Mouse (Mus musculus) splenic B cell, adult 2 months (primary cell): ENCODE measurements around the gene Rel.

Experiments used
- DNase-seq: peaks from one replicate; pipeline ENCODE4 v3.0.0-alpha.2; 2011; ENCODE audit warnings: low read depth, low spot score
- H3K27me3 ChIP-seq: 2 replicates; pipeline ENCODE4 v1.6.1; 2012; ENCODE audit warnings: mild to moderate bottlenecking, low read length, moderate library complexity, mixed read lengths; ENCODE audit not compliant: control insufficient read depth, poor library complexity, insufficient read depth, severe bottlenecking
- H3K36me3 ChIP-seq: 2 replicates; pipeline ENCODE4 v1.6.1; 2012; ENCODE audit warnings: mild to moderate bottlenecking, low read length, moderate library complexity, mixed read lengths; ENCODE audit not compliant: control insufficient read depth, poor library complexity, insufficient read depth, severe bottlenecking

Gene Rel

DNA sequence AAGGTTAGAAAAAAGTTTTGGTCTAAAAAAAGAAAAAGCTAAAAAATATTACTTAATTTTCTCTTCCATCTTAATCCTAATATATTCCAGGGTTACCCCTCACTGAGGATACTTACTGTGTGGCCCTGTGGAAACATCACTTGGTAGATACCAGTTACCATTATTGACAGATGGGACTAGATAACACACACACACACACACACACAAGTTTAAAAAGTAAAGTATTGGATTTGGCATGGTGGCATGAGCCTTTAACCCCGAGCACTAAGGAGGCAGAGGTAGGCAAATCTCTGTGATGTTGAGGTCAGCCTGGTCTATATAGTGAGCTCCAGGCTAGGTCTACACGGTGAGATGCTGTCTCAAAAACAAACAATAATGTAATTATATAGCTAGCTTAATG is 42.6 kb downstream of the Rel start:
- Histone ChIP-seq H3K27me3 (no peaks in the 10 kb centered on the region), H3K36me3 (0 out of 2 replicates have a peak, but pooled peaks cover 6% of the 10 kb centered on the region)
- no peak for DNase-seq

DNA sequence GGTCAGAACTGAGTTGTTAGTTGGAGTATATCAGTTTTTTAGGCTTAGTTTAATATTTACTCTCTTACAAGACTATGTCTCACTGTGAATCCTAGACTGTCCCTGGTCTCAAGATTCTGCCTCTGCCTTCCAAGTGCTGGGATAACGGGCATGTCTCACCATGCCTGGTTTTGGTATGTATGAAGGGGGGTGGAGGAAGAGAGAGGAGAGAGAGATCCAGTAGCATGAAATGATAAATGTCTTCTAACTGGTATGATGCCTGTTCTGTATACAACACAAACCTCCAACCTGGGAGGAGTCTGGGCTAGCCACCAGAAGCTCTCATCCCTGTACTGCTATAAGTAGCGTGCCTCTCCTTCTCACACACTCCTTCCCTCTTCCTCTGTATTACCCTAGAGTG is 44.3 kb downstream of the Rel start:
- Histone ChIP-seq H3K36me3 (0 out of 2 replicates have a peak, but pooled peaks cover 2% of the 10 kb centered on the region), H3K27me3 (no peaks in the 10 kb centered on the region)
- DNase-seq, result no peak

DNA sequence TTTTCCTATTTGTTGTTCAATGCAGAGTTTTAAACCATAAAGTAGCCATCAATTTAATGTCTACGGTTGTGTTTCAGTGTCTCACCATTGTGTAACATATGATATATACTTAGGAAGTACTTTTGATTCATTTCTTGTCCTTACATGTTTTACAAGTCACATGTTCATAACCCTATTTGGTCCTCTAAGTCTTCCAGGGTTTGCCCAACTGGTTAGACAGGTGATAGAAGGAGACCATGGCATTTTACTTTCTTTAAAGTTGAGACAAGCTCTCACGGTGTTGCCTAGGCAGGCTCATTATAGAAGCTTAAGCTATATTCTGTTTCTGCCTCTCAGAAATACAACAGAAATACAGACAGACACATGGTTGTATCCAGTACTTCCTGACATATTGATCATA is 44.9 kb downstream of the Rel start:
- Histone ChIP-seq H3K36me3 (0 out of 2 replicates have a peak, but pooled peaks cover 2% of the 10 kb centered on the region), H3K27me3 (no peaks in the 10 kb centered on the region)
- no peak for DNase-seq

DNA sequence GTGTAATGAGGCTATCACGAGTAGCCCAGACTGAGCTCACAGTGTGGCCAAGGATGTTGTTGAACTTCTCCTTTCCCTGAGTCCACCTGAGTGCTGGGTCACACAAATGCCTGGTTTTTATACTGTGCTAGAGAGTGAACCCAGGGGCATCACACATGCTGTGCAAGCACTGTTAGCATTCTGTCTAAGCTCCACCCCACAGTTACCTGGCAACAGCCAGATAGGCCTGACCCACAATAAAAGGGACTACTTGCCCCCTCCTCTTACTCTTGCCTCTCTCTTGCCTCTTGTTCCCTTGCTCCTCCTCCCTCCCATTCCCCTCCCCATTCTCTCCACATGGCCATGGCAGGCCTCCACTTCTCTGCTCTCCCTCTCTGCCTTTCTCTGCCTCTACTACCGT is 48.4 kb downstream of the Rel start:
- peaks cover 3% of the 10 kb centered on the region; the same call in 1 of the 2 replicates for H3K36me3 ChIP-seq
- DNase-seq, result no peak
- H3K27me3 ChIP-seq, result no peaks in the 10 kb centered on the region

DNA sequence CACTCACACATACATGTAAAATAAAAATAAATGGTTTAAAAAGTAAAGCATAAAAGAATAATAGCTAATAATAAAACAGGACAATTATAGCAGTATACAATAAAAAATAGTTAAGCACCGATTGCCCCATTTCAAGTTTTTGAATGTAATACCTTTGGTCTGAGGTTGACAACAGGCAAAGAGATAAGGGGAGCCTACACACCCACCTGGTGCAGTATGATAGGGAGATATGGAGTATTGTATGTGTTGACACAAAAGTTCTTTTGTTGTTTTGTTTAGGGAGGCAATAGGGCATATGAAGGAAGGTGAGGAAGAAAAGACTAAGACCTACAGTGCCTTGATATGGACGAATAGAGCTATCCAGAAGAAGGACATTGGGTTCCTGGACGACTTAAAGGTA is 50.9 kb downstream of the Rel start:
- peaks cover 3% of the 10 kb centered on the region; the same call in 1 of the 2 replicates for H3K36me3 ChIP-seq
- no peak for DNase-seq
- H3K27me3 ChIP-seq, result no peaks in the 10 kb centered on the region

DNA sequence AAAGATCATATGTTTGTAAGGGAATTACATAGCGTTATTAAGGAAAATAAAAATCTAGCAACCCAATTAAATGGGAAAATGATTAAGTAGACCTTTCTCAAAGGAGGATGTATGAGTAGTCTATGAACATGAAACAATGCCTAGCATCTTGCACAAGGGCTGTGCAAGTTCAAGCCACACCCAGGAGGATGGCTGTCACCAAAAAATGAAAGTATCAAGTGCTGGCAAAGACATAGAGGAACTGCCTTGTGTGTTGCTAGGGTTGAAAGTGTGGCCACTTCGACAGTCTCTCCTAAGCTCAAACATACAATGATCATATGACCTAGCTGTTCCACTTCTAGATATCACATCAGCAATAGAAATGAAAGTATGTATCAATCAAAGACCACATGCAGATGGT is 51.9 kb downstream of the Rel start:
- peaks cover 5% of the 10 kb centered on the region; the same call in 1 of the 2 replicates for H3K36me3 ChIP-seq
- no peak for DNase-seq

DNA sequence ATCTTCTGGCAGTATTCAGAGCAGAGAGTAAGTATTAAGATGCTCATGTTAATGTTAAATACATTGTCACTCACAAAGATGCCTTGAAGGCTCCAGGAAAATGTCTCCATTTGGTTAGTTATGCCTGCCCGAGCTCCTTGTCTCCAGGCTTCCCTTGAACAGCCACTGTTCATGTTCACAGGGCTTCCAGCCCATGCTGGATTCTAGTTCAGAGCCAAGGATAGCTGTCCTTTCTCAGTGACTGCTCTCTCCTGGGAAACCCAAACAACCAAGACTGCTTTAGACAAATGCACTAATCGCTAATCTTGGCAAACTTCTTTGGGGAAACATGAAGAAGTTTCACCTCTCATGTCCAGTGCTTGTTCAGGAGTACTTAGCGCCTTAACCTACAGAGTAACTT is 58.5 kb downstream of the Rel start:
- Histone ChIP-seq H3K36me3 (peaks cover 10% of the 10 kb centered on the region), H3K27me3 (no peaks in the 10 kb centered on the region)
- DNase-seq, result no peak

More for the DNA sequence above, 51.9 kb downstream of the Rel start:
- no peaks in the 10 kb centered on the region for H3K27me3 ChIP-seq

DNA sequence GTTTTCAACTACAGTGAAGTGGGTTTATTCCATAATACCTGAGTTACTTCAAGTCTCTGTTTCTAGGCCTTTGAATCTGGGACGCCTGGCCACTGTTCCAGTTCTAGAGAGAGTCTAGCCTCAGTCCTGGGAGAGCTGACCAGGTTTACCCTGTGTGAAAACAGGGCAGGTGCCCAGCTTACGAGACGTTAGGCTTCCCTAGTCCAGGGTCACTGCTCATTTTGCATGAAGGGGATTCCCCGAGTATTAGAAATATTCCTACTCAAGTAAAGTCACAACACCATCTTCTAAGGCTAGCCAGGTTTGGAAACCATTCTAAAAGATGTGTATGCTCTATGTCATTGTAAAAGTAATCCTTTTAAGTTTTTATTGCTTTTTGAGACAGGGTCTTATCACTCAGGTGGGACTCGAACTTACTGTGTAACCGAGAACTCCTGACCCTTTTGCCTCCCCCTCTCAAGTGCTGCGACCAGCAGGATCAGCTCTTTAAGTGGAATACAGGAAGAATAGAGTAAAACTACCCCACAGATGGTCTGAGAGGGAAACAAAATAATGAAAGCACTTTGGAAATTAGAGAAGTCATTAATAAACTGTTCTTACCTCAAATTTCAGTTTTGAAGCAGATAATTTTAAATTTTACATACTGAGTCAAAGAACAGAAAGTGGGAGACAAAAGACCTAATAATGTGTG is 66.0 kb downstream of the Rel start:
- no peak for DNase-seq
- Histone ChIP-seq H3K27me3 (no peaks in the 10 kb centered on the region), H3K36me3 (no peaks in the 10 kb centered on the region)

DNA sequence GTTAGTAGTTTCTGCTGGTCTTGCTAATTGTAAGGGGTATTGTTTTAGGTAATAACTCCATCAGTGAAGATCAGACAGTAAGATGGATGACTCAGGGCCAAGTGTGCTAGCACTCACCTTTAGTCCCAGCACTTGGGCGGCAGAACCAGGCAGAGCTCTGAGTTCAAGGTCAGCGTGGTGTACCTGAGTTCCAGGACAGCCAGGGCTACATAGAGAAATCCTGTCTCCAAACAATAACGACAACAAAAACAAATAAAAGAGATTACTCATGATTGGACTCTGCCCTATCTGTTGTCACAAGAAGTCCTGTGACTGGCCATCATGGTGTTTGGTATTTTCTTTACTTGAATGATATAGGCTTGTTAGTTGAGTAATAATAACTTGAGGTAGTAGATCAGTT is 68.9 kb downstream of the Rel start:
- no peak for DNase-seq
- Histone ChIP-seq H3K36me3 (no peaks in the 10 kb centered on the region), H3K27me3 (no peaks in the 10 kb centered on the region)

DNA sequence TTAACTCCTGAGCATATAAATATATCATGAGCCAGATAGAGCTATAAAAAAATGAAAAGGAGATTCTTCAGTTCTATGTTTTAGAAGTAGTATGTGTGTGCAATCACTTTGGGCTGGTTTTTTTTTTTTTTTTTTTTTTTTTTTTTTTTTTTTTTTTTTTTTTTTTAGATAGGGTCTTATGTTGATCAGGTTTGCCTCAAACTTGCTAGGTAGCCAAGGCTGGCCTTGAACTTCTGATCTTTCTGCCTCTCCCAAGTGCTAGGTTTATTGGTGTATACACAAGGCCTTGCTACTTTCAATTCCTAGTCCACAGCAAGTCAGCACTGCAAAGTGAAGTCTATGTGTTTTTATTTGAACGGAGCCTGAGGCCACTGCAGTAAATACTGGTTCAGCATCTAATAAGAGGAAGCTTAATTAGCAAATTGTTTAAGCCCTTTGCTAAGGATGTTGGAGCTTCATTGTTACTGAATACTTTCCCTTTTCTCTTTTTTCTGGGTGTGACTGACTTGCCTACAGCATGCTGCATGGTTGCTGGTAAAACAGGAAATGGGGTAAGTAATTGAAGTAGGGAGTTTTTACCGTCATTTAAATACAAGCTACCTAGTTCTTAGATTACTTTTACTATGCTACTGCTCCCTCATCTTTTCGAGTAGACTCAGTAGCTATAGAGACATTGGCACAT is 71.2 kb downstream of the Rel start:
- H3K27me3 ChIP-seq, result no peaks in the 10 kb centered on the region
- no peaks in the 10 kb centered on the region for H3K36me3 ChIP-seq
- DNase-seq, result peak; percentile 68

DNA sequence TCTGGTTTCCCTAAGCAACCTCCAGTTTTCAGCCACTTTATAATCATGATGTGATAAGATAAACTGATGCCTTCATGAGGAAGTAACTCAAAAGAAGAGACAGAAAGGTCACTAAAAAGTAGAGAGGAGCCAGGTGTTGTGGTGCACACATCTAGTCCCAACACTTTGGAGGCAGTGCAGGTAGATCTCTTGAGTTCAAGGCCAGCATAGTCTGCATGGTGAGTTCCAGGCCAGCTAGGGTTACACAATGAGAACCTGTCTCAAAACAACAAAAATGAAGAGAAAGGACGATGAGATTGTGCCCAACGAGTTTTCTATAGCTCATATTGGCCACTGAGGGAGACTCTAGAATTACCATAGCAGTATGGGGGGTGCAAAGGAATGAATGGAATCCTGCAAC is 72.2 kb downstream of the Rel start:
- Histone ChIP-seq H3K36me3 (no peaks in the 10 kb centered on the region), H3K27me3 (no peaks in the 10 kb centered on the region)
- DNase-seq, result no peak

DNA sequence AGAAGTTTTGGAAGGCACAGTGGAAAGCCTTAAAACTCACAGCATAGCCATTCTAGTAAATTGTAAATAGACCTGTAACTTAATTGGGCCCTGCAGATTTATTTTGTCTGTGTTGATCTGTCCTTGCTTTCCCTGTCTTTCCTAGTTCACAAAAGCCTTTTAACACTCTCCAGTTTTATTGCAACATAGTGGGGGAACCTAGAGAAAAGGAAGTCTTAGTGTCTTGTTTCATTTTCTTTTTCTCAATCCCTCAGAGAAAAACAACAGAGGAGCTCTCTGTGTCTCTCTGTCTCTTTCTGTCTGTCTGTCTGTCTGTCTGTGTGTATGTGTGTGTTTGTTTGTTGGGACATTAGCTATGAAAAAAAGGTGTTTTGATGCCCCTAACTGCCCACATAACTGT is 74.9 kb downstream of the Rel start:
- no peaks in the 10 kb centered on the region for H3K27me3 ChIP-seq
- peak; percentile 22 for DNase-seq
- no peaks in the 10 kb centered on the region for H3K36me3 ChIP-seq

DNA sequence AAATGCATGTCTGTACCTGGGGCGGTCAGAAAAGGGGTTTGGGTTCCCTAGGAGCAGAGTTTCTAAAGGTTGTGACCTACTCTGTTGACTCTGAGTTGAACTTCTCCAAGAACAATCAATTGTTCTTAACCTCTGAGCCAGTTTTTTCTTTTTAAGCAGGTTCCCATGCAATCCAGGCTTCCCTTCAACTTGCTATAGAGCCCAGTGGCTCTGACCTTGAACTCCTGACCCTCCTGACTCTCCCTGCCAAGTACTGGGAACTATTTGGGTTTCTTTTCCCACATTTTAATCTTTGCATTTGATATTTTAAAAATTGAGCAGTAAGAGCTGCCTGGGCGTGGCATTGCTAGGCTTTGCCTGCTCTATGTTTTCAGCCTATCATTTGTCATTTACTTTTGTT is 77.5 kb downstream of the Rel start:
- 0 out of 2 replicates have a peak, but pooled peaks cover 3% of the 10 kb centered on the region for H3K36me3 ChIP-seq
- DNase-seq, result no peak
- no peaks in the 10 kb centered on the region for H3K27me3 ChIP-seq

DNA sequence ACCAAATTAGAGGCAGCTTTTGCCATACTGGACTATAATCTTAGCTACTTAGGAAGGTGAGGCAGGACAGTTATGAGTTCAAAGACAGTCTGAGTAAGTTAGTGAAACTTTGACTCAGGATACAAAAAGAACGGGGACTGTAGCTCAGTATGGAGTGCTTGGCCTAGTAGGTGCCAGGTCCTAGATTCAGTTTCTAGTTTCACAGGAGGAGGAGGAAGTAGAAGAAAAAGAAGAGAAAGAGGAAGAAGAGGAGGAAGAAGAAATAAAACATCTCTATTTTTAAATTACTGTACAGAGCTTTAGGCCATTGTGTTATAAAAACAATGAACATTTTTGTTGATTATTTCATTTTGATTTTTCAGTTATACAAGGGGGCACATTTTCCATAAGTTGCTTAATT is 82.7 kb downstream of the Rel start:
- H3K27me3 ChIP-seq, result no peaks in the 10 kb centered on the region
- 0 out of 2 replicates have a peak, but pooled peaks cover 3% of the 10 kb centered on the region for H3K36me3 ChIP-seq
- DNase-seq, result peak; percentile 48
